Mouse (Mus musculus) heart, embryonic 12.5 days (tissue): Measurements from ENCODE around the gene Plcb1. TPM values are rescaled to one million over a fixed set of nuclear protein-coding genes. Genes with fewer than 3 reads are reported as not detected.
"Not testable (repeated sequence)": the region's sequence is repeated elsewhere in the genome, so short reads cannot be mapped to it uniquely, and the experiment has no call there.

ENCODE experiments used
- ATAC-seq: fragments of 200-750 bp; cut with Nextera tagmentation; 2 replicates; pipeline ENCODE4 v1.8.0; 2017; ENCODE audit warnings: moderate TSS enrichment, moderate library complexity; ENCODE audit not compliant: insufficient number of reproducible peaks, low FRiP score
- H3K27ac ChIP-seq: fragments of 300-500 bp; sonication (generic); 2 replicates; pipeline ENCODE4 v1.5.1; 2016; ENCODE audit warnings: mild to moderate bottlenecking, moderate library complexity; ENCODE audit not compliant: poor library complexity, severe bottlenecking
- H3K27me3 ChIP-seq: fragments of 300-500 bp; sonication (generic); replicated peaks from 2 replicates; pipeline ENCODE4 v1.6.1; 2016; ENCODE audit warnings: mild to moderate bottlenecking, moderate library complexity
- H3K36me3 ChIP-seq: fragments of 300-500 bp; sonication (generic); 2 replicates; pipeline ENCODE4 v1.6.1; 2016; ENCODE audit warnings: mild to moderate bottlenecking, moderate library complexity
- H3K4me1 ChIP-seq: fragments of 300-500 bp; sonication (generic); replicated peaks from 2 replicates; pipeline ENCODE4 v1.6.1; 2016; ENCODE audit warnings: mild to moderate bottlenecking
- H3K4me2 ChIP-seq: fragments of 300-500 bp; sonication (generic); 2 replicates; pipeline ENCODE4 v1.6.1; 2016; ENCODE audit warnings: mild to moderate bottlenecking, moderate library complexity
- H3K4me3 ChIP-seq: fragments of 300-500 bp; sonication (generic); 2 replicates; pipeline ENCODE4 v1.5.1; 2016; ENCODE audit warnings: mild to moderate bottlenecking
- H3K9ac ChIP-seq: fragments of 300-500 bp; sonication (generic); 2 replicates; pipeline ENCODE4 v1.6.1; 2016; ENCODE audit warnings: mild to moderate bottlenecking, moderate library complexity
- H3K9me3 ChIP-seq: fragments of 300-500 bp; sonication (generic); replicated peaks from 2 replicates; pipeline ENCODE4 v1.6.1; 2016; ENCODE audit warnings: mild to moderate bottlenecking, moderate library complexity
- WGBS: fragments of 180-500 bp; shearing (Covaris S2); methylation state at CpG from one replicate; pipeline ENCODE4 v1.1.7; 2016; 5-methylcytosine and 5-hydroxymethylcytosine counted together
- polyA plus RNA-seq: library from polyadenylated mRNA; unstranded; fragments of >200 nt; fragmentation: Nextera tagmentation; extraction: Ambion mirVana; gene quantifications from 2 replicates; pipeline ENCODE4 v1.2.1, GENCODE M21; 2016

Plcb1 gene
- polyA plus RNA-seq, 1 experiment from 2014 or later = 6.1 TPM

- ATAC-seq = no peak
- Histone ChIP-seq H3K27me3 (no peaks in the 10 kb centered on the region), H3K27ac (no peak overlapping the region), H3K9ac (no peak overlapping the region), H3K4me3 (no peak overlapping the region), H3K4me2 (no peak overlapping the region), H3K36me3 (no peaks in the 10 kb centered on the region), H3K9me3 (no peaks in the 10 kb centered on the region), H3K4me1 (0 out of 2 replicates have a peak, but pooled peaks cover 4% of the 10 kb centered on the region)
- WGBS = 69% methylated on average over 1 of the region's 1 CpGs
These were observed 191.8 kb downstream of the Plcb1 start for GRCm38 (mm10) chr2:134977641-134978040.

GRCm38 (mm10) chr2:134981394-134981793 lies 195.5 kb downstream of the Plcb1 start:
- Histone ChIP-seq H3K9ac (no peak overlapping the region), H3K27me3 (no peaks in the 10 kb centered on the region), H3K36me3 (no peaks in the 10 kb centered on the region), H3K27ac (no peak overlapping the region), H3K4me3 (no peak overlapping the region), H3K4me1 (0 out of 2 replicates have a peak, but pooled peaks cover 4% of the 10 kb centered on the region), H3K9me3 (no peaks in the 10 kb centered on the region), H3K4me2 (no peak overlapping the region)
- no peak for ATAC-seq

GRCm38 (mm10) chr2:134984884-134985283 lies 199.0 kb downstream of the Plcb1 start:
- Histone ChIP-seq H3K9me3 (no peaks in the 10 kb centered on the region), H3K4me1 (no peaks in the 10 kb centered on the region), H3K9ac (no peak overlapping the region), H3K4me3 (no peak overlapping the region), H3K27ac (no peak overlapping the region), H3K36me3 (no peaks in the 10 kb centered on the region), H3K4me2 (no peak overlapping the region), H3K27me3 (no peaks in the 10 kb centered on the region)
- no peak for ATAC-seq
- 86% methylated on average over 3 of the region's 3 CpGs for WGBS

GRCm38 (mm10) chr2:134987978-134988377 lies 202.1 kb downstream of the Plcb1 start:
- H3K9me3 ChIP-seq = no peaks in the 10 kb centered on the region
- no peaks in the 10 kb centered on the region for H3K27me3 ChIP-seq
- H3K27ac ChIP-seq = no peak overlapping the region
- 76% methylated on average over 5 of the region's 5 CpGs for WGBS
- H3K9ac ChIP-seq = no peak overlapping the region
- no peak overlapping the region for H3K4me3 ChIP-seq
- ATAC-seq = no peak
- no peaks in the 10 kb centered on the region for H3K36me3 ChIP-seq
- H3K4me1 ChIP-seq = no peaks in the 10 kb centered on the region
- no peak overlapping the region for H3K4me2 ChIP-seq

GRCm38 (mm10) chr2:134989650-134990292 lies 203.9 kb downstream of the Plcb1 start:
- no peaks in the 10 kb centered on the region for H3K4me1 ChIP-seq
- H3K9me3 ChIP-seq = no peaks in the 10 kb centered on the region
- no peak overlapping the region for H3K9ac ChIP-seq
- H3K4me3 ChIP-seq = no peak overlapping the region
- H3K4me2 ChIP-seq = no peak overlapping the region
- no peaks in the 10 kb centered on the region for H3K36me3 ChIP-seq
- no peaks in the 10 kb centered on the region for H3K27me3 ChIP-seq
- no peak overlapping the region for H3K27ac ChIP-seq
- ATAC-seq = no peak
- 48% methylated on average over 9 of the region's 9 CpGs for WGBS

- no peaks in the 10 kb centered on the region for H3K27me3 ChIP-seq
- no peak for ATAC-seq
- no peak overlapping the region for H3K9ac ChIP-seq
- no peaks in the 10 kb centered on the region for H3K9me3 ChIP-seq
- H3K36me3 ChIP-seq = no peaks in the 10 kb centered on the region
- no peaks in the 10 kb centered on the region for H3K4me1 ChIP-seq
- WGBS = 91% methylated on average over 1 of the region's 1 CpGs
- no peak overlapping the region for H3K27ac ChIP-seq
- H3K4me3 ChIP-seq = no peak overlapping the region
- H3K4me2 ChIP-seq = no peak overlapping the region
These were observed 221.3 kb downstream of the Plcb1 start for GRCm38 (mm10) chr2:135007134-135007533.

GRCm38 (mm10) chr2:135007885-135008284 lies 222.0 kb downstream of the Plcb1 start:
- WGBS = 87% methylated on average over 2 of the region's 2 CpGs
- not testable (repeated sequence) for H3K27ac ChIP-seq, ATAC-seq, H3K27me3 ChIP-seq, H3K4me3 ChIP-seq, H3K4me2 ChIP-seq, H3K36me3 ChIP-seq, H3K9me3 ChIP-seq, H3K9ac ChIP-seq, H3K4me1 ChIP-seq

- no peak overlapping the region for H3K27ac ChIP-seq
- no peak overlapping the region for H3K9ac ChIP-seq
- H3K9me3 ChIP-seq = no peaks in the 10 kb centered on the region
- no peak for ATAC-seq
- H3K4me1 ChIP-seq = no peaks in the 10 kb centered on the region
- WGBS = 80% methylated on average over 8 of the region's 8 CpGs
- no peaks in the 10 kb centered on the region for H3K36me3 ChIP-seq
- H3K4me3 ChIP-seq = no peak overlapping the region
- H3K27me3 ChIP-seq = no peaks in the 10 kb centered on the region
- no peak overlapping the region for H3K4me2 ChIP-seq
These were observed 224.5 kb downstream of the Plcb1 start for GRCm38 (mm10) chr2:135010371-135010770.

- H3K27ac ChIP-seq = no peak overlapping the region
- H3K27me3 ChIP-seq = no peaks in the 10 kb centered on the region
- no peak for ATAC-seq
- no peaks in the 10 kb centered on the region for H3K9me3 ChIP-seq
- no peak overlapping the region for H3K4me2 ChIP-seq
- H3K36me3 ChIP-seq = no peaks in the 10 kb centered on the region
- no peaks in the 10 kb centered on the region for H3K4me1 ChIP-seq
- H3K4me3 ChIP-seq = no peak overlapping the region
- H3K9ac ChIP-seq = no peak overlapping the region
- WGBS = 62% methylated on average over 6 of the region's 6 CpGs
These were observed 229.6 kb downstream of the Plcb1 start for GRCm38 (mm10) chr2:135015501-135015900.

- Histone ChIP-seq H3K27ac (no peak overlapping the region), H3K4me3 (no peak overlapping the region), H3K27me3 (no peaks in the 10 kb centered on the region), H3K9me3 (no peaks in the 10 kb centered on the region), H3K4me2 (no peak overlapping the region), H3K36me3 (no peaks in the 10 kb centered on the region), H3K4me1 (no peaks in the 10 kb centered on the region), H3K9ac (no peak overlapping the region)
- no peak for ATAC-seq
- WGBS = 77% methylated on average over 1 of the region's 1 CpGs
These were observed 232.4 kb downstream of the Plcb1 start for GRCm38 (mm10) chr2:135018275-135018674.

- Histone ChIP-seq H3K4me3 (no peak overlapping the region), H3K9ac (no peak overlapping the region), H3K36me3 (no peaks in the 10 kb centered on the region), H3K9me3 (no peaks in the 10 kb centered on the region), H3K27me3 (no peaks in the 10 kb centered on the region), H3K27ac (no peak overlapping the region), H3K4me1 (no peaks in the 10 kb centered on the region), H3K4me2 (no peak overlapping the region)
- WGBS = 77% methylated on average over 2 of the region's 2 CpGs
- ATAC-seq = no peak
These were observed 232.8 kb downstream of the Plcb1 start for GRCm38 (mm10) chr2:135018708-135019107.

GRCm38 (mm10) chr2:135019588-135019987 lies 233.7 kb downstream of the Plcb1 start:
- 75% methylated on average over 1 of the region's 1 CpGs for WGBS
- no peaks in the 10 kb centered on the region for H3K4me1 ChIP-seq
- H3K9me3 ChIP-seq = no peaks in the 10 kb centered on the region
- H3K4me2 ChIP-seq = no peak overlapping the region
- ATAC-seq = no peak
- no peak overlapping the region for H3K4me3 ChIP-seq
- no peak overlapping the region for H3K27ac ChIP-seq
- no peaks in the 10 kb centered on the region for H3K36me3 ChIP-seq
- H3K27me3 ChIP-seq = no peaks in the 10 kb centered on the region
- no peak overlapping the region for H3K9ac ChIP-seq
